Mouse (Mus musculus) retina, embryonic 14.5 days (tissue): ENCODE results near the gene Btbd35f24.
"Not testable (repeated sequence)": the region's sequence is repeated elsewhere in the genome, so short reads cannot be mapped to it uniquely, and the experiment has no call there.

Experiments used
- DNase-seq: peaks from one replicate; pipeline ENCODE4 v3.0.0-alpha.2; 2015; ENCODE audit warnings: low spot score

The Btbd35f24 gene

DNA sequence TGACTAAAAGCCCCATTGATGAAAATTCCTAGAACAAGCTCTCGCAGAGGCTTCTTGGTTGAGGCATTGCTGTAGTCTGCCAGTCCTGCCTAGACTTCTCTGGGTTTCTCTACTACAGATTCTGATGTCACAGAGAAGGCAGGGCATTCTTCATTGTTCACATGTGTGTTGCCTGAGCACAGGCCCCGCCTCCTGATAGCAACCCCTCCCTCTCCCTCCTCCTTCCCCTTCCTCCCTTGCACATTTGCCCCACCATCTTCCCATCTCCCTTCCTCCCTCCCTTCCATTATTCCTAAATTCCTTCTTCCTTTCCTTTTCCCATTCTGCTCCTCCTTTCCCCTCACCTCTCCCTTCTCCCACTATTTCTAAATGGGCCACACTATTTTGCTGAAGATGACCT, at the start of gene Btbd35f24:
Btbd35f24 (minus strand) TSS at position 101 of the 400 bp plus-strand sequence.
- DNase-seq = not testable (repeated sequence)
